Mouse (Mus musculus) forebrain, embryonic 12.5 days (tissue): ENCODE measurements around the gene Spert. TPM values are rescaled to one million over a fixed set of nuclear protein-coding genes. Genes with fewer than 3 reads are reported as not detected.

ENCODE experiments used
- ATAC-seq: fragments of 200-750 bp; cut with Nextera tagmentation; 2 replicates; pipeline ENCODE4 v1.8.0; 2017; ENCODE audit warnings: moderate TSS enrichment; ENCODE audit not compliant: low FRiP score
- H3K27ac ChIP-seq: fragments of 300-500 bp; sonication (generic); 2 replicates; pipeline ENCODE4 v1.5.1; 2016; ENCODE audit warnings: mild to moderate bottlenecking
- H3K27me3 ChIP-seq: fragments of 300-500 bp; sonication (generic); 2 replicates; pipeline ENCODE4 v1.6.1; 2016; ENCODE audit warnings: mild to moderate bottlenecking
- H3K36me3 ChIP-seq: fragments of 300-500 bp; sonication (generic); replicated peaks from 2 replicates; pipeline ENCODE4 v1.6.1; 2016; ENCODE audit warnings: mild to moderate bottlenecking
- H3K4me1 ChIP-seq: fragments of 300-500 bp; sonication (generic); 2 replicates; pipeline ENCODE4 v1.6.1; 2016
- H3K4me2 ChIP-seq: fragments of 300-500 bp; sonication (generic); 2 replicates; pipeline ENCODE4 v1.6.1; 2016; ENCODE audit warnings: mild to moderate bottlenecking, moderate library complexity
- H3K4me3 ChIP-seq: fragments of 300-500 bp; sonication (generic); replicated peaks from 2 replicates; pipeline ENCODE4 v1.5.1; 2016; ENCODE audit warnings: mild to moderate bottlenecking
- H3K9ac ChIP-seq: fragments of 300-500 bp; sonication (generic); 2 replicates; pipeline ENCODE4 v1.6.1; 2016; ENCODE audit warnings: mild to moderate bottlenecking
- H3K9me3 ChIP-seq: fragments of 300-500 bp; sonication (generic); 2 replicates; pipeline ENCODE4 v1.6.1; 2016
- WGBS: fragments of 180-500 bp; shearing (Covaris S2); methylation state at CpG from one replicate; pipeline ENCODE4 v1.1.7; 2016; 5-methylcytosine and 5-hydroxymethylcytosine counted together
- polyA plus RNA-seq: library from polyadenylated mRNA; unstranded; fragments of >200 nt; fragmentation: Nextera tagmentation; extraction: Ambion mirVana; gene quantifications from 2 replicates; pipeline ENCODE4 v1.2.1, GENCODE M21; 2016

Spert gene
- not detected in 2 replicates for polyA plus RNA-seq

DNA sequence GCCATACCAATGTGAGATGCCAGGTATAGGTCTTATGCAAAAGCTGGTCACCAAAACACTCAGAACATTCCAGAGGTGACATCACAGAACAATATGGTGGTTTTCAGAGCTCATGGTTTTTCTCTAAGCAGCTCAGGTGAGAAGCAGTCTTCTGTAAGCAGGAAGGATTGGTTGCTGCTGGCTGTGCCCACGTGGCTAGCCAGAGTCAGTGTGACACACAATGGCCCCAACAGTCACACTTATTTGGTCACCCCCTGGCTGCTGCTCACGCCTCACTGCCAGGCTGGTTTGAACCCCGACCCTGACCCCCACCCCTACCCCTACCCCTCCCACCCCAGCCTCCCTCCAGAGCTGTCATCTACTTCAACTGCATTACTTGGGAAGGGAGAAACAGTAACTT is at the start of gene Spert:
Spert (minus strand) TSS at position 139 of the 400 bp plus-strand sequence.
- Histone ChIP-seq H3K27me3 (no peaks in the 10 kb centered on the region), H3K36me3 (no peaks in the 10 kb centered on the region), H3K4me3 (no peak within 1 kb of the TSS), H3K4me2 (no peak within 1 kb of the TSS), H3K27ac (no peak within 1 kb of the TSS), H3K4me1 (no peaks in the 10 kb centered on the region), H3K9me3 (no peaks in the 10 kb centered on the region), H3K9ac (no peak within 1 kb of the TSS)
- 65% methylated on average over 3 of the region's 3 CpGs for WGBS
- ATAC-seq = no peak

DNA sequence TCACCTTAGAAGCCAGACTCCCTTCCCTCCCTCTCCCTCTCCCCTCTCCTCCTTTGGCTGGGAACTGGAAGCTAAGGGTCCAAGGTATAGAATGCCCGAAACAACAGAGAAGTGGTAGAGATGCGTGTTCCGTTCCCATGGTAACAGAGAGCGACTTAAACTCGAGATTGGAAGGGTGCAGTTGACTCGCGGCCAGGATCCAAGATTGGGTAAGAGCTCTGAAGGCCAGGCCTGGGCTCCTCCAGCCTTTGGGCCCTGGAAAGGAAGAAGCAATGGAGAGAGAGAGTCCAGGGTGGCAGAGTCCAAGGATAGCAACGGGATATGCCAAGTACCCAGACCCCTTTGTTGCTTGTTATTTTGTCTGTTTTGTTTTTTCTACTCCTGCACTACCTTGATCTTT is 49.2 kb upstream of the Spert start, which contains the start of gene Erich6b:
Erich6b (plus strand) TSS at position 180 of the 400 bp plus-strand sequence.
- WGBS = 75% methylated on average over 8 of the region's 8 CpGs
- H3K4me2 ChIP-seq = no peak within 1 kb of the TSS

DNA sequence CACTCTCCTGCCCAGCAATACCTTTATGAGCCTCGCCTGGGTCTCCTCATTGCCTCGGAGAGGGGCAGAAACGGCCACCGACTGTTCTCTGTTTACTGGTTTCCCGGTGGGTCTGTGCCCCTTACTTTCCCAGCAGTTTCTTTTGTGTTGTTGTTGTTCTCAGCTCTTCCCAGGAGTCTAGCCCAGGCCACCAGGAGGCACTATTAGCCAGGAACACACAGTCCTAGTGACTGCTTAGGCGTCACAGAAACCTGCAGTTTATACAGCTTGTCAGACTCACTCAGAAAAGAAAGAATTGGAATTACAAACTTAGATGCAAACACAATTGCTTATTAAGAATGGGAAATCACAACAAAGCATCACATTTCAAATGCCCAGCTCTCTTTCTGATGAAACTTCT is 48.5 kb upstream of the Spert start:
- H3K4me1 ChIP-seq = peaks cover 3% of the 10 kb centered on the region
- no peaks in the 10 kb centered on the region for H3K9me3 ChIP-seq
- no peak overlapping the region for H3K9ac ChIP-seq
- H3K27ac ChIP-seq = no peak overlapping the region
- H3K4me2 ChIP-seq = no peak overlapping the region
- 0 out of 2 replicates have a peak, but pooled peaks have one; percentile 58 for ATAC-seq
- no peaks in the 10 kb centered on the region for H3K27me3 ChIP-seq
- H3K4me3 ChIP-seq = no peak overlapping the region
- no peaks in the 10 kb centered on the region for H3K36me3 ChIP-seq
- 68% methylated on average over 6 of the region's 6 CpGs for WGBS

More for the DNA sequence above, 49.2 kb upstream of the Spert start, which contains the start of gene Erich6b:
- no peak within 1 kb of the TSS for H3K27ac ChIP-seq
- H3K9ac ChIP-seq = no peak within 1 kb of the TSS
- peaks cover 3% of the 10 kb centered on the region for H3K4me1 ChIP-seq
- no peaks in the 10 kb centered on the region for H3K27me3 ChIP-seq
- H3K9me3 ChIP-seq = no peaks in the 10 kb centered on the region
- no peaks in the 10 kb centered on the region for H3K36me3 ChIP-seq
- no peak within 1 kb of the TSS for H3K4me3 ChIP-seq
- no peak for ATAC-seq

DNA sequence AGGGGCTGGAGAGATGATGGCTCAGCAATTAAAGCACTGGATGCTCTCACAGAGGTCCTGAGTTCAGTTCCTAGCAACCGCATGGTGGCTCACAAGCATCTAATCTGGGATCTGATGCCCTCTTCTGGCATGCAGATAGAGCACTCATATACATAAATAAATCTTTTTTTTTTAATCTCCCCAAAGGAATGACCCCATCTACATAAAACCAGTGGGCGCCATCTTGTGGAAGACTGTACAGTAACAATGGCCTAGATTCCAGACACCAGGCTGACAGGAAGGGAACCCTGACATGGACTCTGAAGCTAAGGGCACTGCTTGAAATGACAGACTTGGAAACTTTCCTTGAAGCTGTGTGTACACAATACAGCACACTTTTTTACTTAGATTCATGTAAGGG is 47.9 kb upstream of the Spert start:
- no peak overlapping the region for H3K27ac ChIP-seq

DNA sequence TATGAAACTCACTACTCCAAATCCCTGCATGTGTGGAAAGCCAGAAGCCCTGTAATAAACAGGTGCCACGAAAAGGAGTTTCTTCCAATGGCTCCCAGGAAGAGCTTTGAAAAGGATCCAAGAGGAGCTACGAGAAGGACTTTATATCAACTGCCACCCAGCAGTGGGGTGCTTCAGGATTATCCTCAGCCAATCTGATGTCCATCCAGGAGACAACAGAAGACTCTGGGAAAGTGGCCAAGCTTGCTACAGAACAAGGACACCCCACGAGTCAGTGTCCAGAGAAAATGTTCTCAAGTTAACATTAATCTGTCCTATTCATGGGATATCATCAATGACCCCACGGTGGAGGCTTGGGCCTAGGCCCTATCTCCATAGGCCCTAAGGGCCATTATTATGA is 44.7 kb upstream of the Spert start:
- Histone ChIP-seq H3K9ac (no peak overlapping the region), H3K27ac (no peak overlapping the region), H3K9me3 (no peaks in the 10 kb centered on the region), H3K4me1 (peaks cover 14% of the 10 kb centered on the region), H3K27me3 (no peaks in the 10 kb centered on the region), H3K4me3 (no peak overlapping the region), H3K36me3 (no peaks in the 10 kb centered on the region), H3K4me2 (no peak overlapping the region)
- no peak for ATAC-seq
- WGBS = 83% methylated on average over 4 of the region's 4 CpGs

More for the DNA sequence above, 47.9 kb upstream of the Spert start:
- no peaks in the 10 kb centered on the region for H3K9me3 ChIP-seq
- peaks cover 9% of the 10 kb centered on the region for H3K4me1 ChIP-seq
- WGBS = 86% methylated on average over 2 of the region's 2 CpGs
- H3K27me3 ChIP-seq = no peaks in the 10 kb centered on the region
- no peak for ATAC-seq
- no peak overlapping the region for H3K9ac ChIP-seq
- H3K4me3 ChIP-seq = no peak overlapping the region
- no peak overlapping the region for H3K4me2 ChIP-seq
- no peaks in the 10 kb centered on the region for H3K36me3 ChIP-seq

DNA sequence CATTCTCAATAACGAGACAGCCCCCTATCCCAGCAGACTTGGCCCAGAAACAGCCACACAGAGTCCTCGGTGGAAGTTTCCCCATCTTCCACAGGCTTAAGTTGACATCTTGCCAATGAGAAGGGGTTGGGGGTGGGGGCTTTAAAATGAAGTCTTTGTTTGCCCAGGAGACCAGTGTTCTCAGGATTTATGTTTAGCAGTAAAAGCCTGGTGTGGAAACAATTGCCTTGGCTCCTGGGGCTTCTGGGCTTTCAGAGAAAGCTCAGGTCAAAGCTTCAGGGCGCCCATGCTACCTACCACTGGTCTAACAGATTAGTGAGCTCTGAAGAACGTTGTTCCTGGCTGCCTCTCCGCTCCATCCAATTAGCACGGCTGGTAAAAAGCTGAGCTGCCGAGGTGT is 43.2 kb upstream of the Spert start:
- Histone ChIP-seq H3K4me3 (no peak overlapping the region), H3K4me2 (no peak overlapping the region), H3K27ac (peak overlapping the region; percentile 31; the same call in 1 of the 2 replicates), H3K27me3 (no peaks in the 10 kb centered on the region), H3K4me1 (peaks cover 14% of the 10 kb centered on the region), H3K36me3 (no peaks in the 10 kb centered on the region), H3K9me3 (no peaks in the 10 kb centered on the region), H3K9ac (no peak overlapping the region)
- 14% methylated on average over 7 of the region's 7 CpGs for WGBS
- ATAC-seq = no peak

- Histone ChIP-seq H3K4me3 (no peak overlapping the region), H3K27ac (no peak overlapping the region), H3K36me3 (no peaks in the 10 kb centered on the region), H3K4me1 (peaks cover 14% of the 10 kb centered on the region), H3K9ac (no peak overlapping the region), H3K27me3 (no peaks in the 10 kb centered on the region), H3K9me3 (no peaks in the 10 kb centered on the region), H3K4me2 (no peak overlapping the region)
- 88% methylated on average over 12 of the region's 12 CpGs for WGBS
- ATAC-seq = no peak
Observed at GRCm38 (mm10) chr14:75635350-75635749, 42.4 kb upstream of the Spert start.

DNA sequence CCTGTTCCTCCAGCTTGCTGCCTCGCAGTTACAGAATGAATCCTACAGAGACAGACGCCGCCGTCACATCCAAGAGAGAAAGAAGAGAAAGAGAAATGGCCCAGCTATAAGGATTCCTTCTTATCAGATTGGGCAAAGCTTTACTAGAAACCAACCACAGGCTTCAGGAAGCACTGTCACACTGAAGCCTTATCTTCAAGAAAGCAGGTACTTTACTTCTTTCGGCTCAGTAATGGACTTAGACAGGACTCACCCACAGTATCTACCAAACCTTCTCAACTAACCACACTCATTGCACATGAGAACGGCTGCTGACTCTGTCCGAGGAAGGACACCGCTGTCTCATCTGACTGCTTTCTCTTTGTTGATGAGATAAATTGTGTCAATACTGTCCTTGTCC is 36.0 kb upstream of the Spert start:
- Histone ChIP-seq H3K4me2 (no peak overlapping the region), H3K27me3 (no peaks in the 10 kb centered on the region), H3K36me3 (no peaks in the 10 kb centered on the region), H3K4me1 (no peaks in the 10 kb centered on the region), H3K9me3 (no peaks in the 10 kb centered on the region), H3K4me3 (no peak overlapping the region), H3K27ac (no peak overlapping the region), H3K9ac (no peak overlapping the region)
- 95% methylated on average over 8 of the region's 8 CpGs for WGBS
- ATAC-seq = no peak

DNA sequence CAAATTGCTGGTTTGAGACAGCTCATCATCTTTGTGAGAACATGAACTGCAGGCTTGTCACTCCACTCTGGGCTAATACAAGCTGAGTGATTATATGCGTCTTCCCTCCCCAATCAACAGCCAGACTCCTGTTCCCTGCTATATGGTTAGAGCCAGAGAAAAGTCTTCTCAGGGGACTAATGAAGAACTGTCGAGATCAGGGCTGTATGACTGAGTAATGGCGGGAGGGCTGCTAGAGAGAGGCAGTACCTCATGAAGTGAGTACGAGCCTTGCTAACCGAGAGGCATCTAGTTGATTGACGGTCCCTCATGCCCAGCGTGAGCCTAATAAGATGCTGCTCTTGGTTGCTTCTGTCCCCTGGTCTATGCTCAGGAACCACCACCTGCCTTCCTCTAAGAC is 30.1 kb upstream of the Spert start:
- ATAC-seq = no peak; the same call in 1 of the 2 replicates
- Histone ChIP-seq H3K9ac (no peak overlapping the region), H3K27me3 (no peaks in the 10 kb centered on the region), H3K4me1 (no peaks in the 10 kb centered on the region), H3K36me3 (no peaks in the 10 kb centered on the region), H3K4me2 (no peak overlapping the region), H3K4me3 (no peak overlapping the region), H3K27ac (no peak overlapping the region), H3K9me3 (no peaks in the 10 kb centered on the region)
- 70% methylated on average over 7 of the region's 7 CpGs for WGBS

DNA sequence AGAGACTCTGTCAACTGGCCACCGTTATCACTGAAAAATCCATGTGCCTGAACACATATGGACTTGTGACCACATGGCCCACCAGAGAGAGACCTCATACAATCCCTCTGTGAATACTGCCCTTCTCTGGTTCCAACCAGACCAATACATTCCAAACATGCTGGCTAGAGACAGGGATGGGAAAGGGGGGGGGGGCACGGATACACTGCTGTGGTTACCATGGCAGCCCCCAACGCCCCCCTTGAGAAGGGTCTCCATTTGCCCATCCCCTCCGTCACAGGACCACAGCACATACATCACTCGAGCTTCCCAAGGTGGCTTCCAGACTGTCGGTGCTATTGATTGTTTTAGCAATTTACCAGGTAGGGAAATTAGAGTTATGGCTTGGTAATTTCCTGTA is 23.5 kb upstream of the Spert start:
- no peaks in the 10 kb centered on the region for H3K36me3 ChIP-seq
- ATAC-seq = 0 out of 2 replicates have a peak, but pooled peaks have one; percentile 41
- no peak overlapping the region for H3K27ac ChIP-seq
- H3K9ac ChIP-seq = no peak overlapping the region
- no peaks in the 10 kb centered on the region for H3K4me1 ChIP-seq
- no peak overlapping the region for H3K4me2 ChIP-seq
- WGBS = 88% methylated on average over 6 of the region's 6 CpGs
- H3K9me3 ChIP-seq = no peaks in the 10 kb centered on the region
- H3K27me3 ChIP-seq = no peaks in the 10 kb centered on the region
- no peak overlapping the region for H3K4me3 ChIP-seq

GRCm38 (mm10) chr14:75609176-75609575 is 16.3 kb upstream of the Spert start:
- no peak for ATAC-seq
- WGBS = 96% methylated on average over 2 of the region's 2 CpGs
- H3K4me3 ChIP-seq = no peak overlapping the region
- H3K36me3 ChIP-seq = no peaks in the 10 kb centered on the region
- H3K4me2 ChIP-seq = no peak overlapping the region
- no peak overlapping the region for H3K27ac ChIP-seq
- H3K4me1 ChIP-seq = no peaks in the 10 kb centered on the region
- H3K9me3 ChIP-seq = no peaks in the 10 kb centered on the region
- H3K9ac ChIP-seq = no peak overlapping the region
- H3K27me3 ChIP-seq = no peaks in the 10 kb centered on the region

- 86% methylated on average over 12 of the region's 12 CpGs for WGBS
- H3K27ac ChIP-seq = no peak overlapping the region
- H3K9me3 ChIP-seq = no peaks in the 10 kb centered on the region
Observed at GRCm38 (mm10) chr14:75583870-75584269, 9.0 kb downstream of the Spert start.

DNA sequence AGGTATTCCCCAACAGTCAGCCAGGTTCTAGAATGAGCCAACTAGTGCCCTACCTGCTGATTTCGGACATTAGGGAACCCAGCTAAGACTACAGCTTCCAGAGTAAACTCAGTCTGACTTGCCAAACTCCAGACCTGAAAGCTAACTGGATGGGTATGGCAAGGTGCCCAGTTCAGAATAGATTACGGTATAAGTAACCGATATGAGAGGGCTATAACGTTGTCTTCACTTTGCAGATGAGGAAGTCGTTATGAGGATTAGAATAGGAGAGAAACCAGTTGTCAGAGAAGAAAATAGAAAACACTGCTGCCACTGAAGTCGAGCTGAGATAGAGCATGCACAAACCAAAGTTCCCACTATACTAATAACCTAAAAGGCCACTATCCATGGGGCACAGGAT is 13.9 kb downstream of the Spert start:
- WGBS = 85% methylated on average over 6 of the region's 6 CpGs
- H3K27me3 ChIP-seq = no peaks in the 10 kb centered on the region
- H3K4me2 ChIP-seq = no peak overlapping the region

More at GRCm38 (mm10) chr14:75583870-75584269, 9.0 kb downstream of the Spert start:
- Histone ChIP-seq H3K9ac (no peak overlapping the region), H3K4me2 (no peak overlapping the region), H3K4me3 (no peak overlapping the region), H3K4me1 (no peaks in the 10 kb centered on the region), H3K27me3 (no peaks in the 10 kb centered on the region), H3K36me3 (no peaks in the 10 kb centered on the region)
- no peak for ATAC-seq

More for the DNA sequence above, 13.9 kb downstream of the Spert start:
- Histone ChIP-seq H3K36me3 (no peaks in the 10 kb centered on the region), H3K9ac (no peak overlapping the region), H3K27ac (no peak overlapping the region), H3K9me3 (no peaks in the 10 kb centered on the region), H3K4me1 (no peaks in the 10 kb centered on the region), H3K4me3 (no peak overlapping the region)
- ATAC-seq = no peak
